Mouse (Mus musculus): ENCODE results near the gene Crmp1.

GRCm38 (mm10) chr5:37213709-37214103 lies 28.0 kb upstream of the Crmp1 start:
- no peak for TF ChIP-seq ETS1 (conservative IDR thresholded peaks at IDR 0.05; ENCODE audit: low read depth, low read length)
- TF ChIP-seq MAFK (IDR thresholded peaks at IDR 0.05; ENCODE audit: insufficient replicate concordance, low read length) = no peak
- no peak for TF ChIP-seq RAD21 (IDR thresholded peaks at IDR 0.05; ENCODE audit: low read depth, low read length)
- TF ChIP-seq NELFE (IDR thresholded peaks at IDR 0.05; ENCODE audit: low read depth, low read length) = no peak
- no peak for TF ChIP-seq MYC (IDR thresholded peaks at IDR 0.05; ENCODE audit: low read depth, low read length)
- no peak for TF ChIP-seq EP300 (IDR thresholded peaks at IDR 0.05; ENCODE audit: low read length)

All from CH12.LX (cell line).